Mouse (Mus musculus) ES-E14 (cell line): ENCODE data around the gene Smim11. TPM values are rescaled to one million over a fixed set of nuclear protein-coding genes. Genes with fewer than 3 reads are reported as not detected.

Experiments used
- DNase-seq: peaks from one replicate; pipeline ENCODE4 v3.0.0-alpha.2; 2013; ENCODE audit warnings: low read depth, low spot score
- H3K27ac ChIP-seq: 2 replicates; pipeline ENCODE4 v1.5.1; 2012; ENCODE audit warnings: low read depth, mild to moderate bottlenecking, low read length, moderate library complexity, mixed read lengths; ENCODE audit not compliant: poor library complexity, insufficient read depth, severe bottlenecking
- H3K36me3 ChIP-seq: 2 replicates; pipeline ENCODE4 v1.6.1; 2012; ENCODE audit warnings: mild to moderate bottlenecking, low read length, moderate library complexity, mixed read lengths; ENCODE audit not compliant: control insufficient read depth, poor library complexity, insufficient read depth, severe bottlenecking
- H3K4me1 ChIP-seq, 2 experiments: fragments of 150-350 bp in 1 of 2; sonication (generic) in 1 of 2; 2 replicates each; pipeline ENCODE4 v1.6.1; 2012; ENCODE audit warnings: low read length in 2 of 2, mild to moderate bottlenecking in 1 of 2, mixed read lengths in 1 of 2; ENCODE audit not compliant: control insufficient read depth in 2 of 2, insufficient read depth in 2 of 2, poor library complexity in 1 of 2
- H3K4me3 ChIP-seq, 2 experiments: fragments of 150-350 bp in 1 of 2; sonication (generic) in 1 of 2; 2 replicates each; pipeline ENCODE4 v1.5.1; 2012; ENCODE audit warnings: low read length in 2 of 2, low read depth in 1 of 2, mild to moderate bottlenecking in 1 of 2, mixed read lengths in 1 of 2; ENCODE audit not compliant: insufficient read depth in 1 of 2, poor library complexity in 1 of 2, severe bottlenecking in 1 of 2
- H3K9ac ChIP-seq: 2 replicates; pipeline ENCODE4 v1.6.1; 2012; ENCODE audit warnings: low read depth, mild to moderate bottlenecking, low read length, mixed read lengths; ENCODE audit not compliant: poor library complexity, insufficient read depth, severe bottlenecking
- H3K9me3 ChIP-seq: fragments of 150-350 bp; sonication (generic); 2 replicates; pipeline ENCODE4 v1.6.1; 2012; ENCODE audit warnings: low read depth, mild to moderate bottlenecking, low read length; ENCODE audit not compliant: control insufficient read depth, insufficient read depth
- CHD2 ChIP-seq: IDR thresholded peaks from 2 replicates; pipeline ENCODE4 v1.6.1; 2014; ENCODE audit warnings: mild to moderate bottlenecking, low read depth, low read length, inconsistent platforms
- HCFC1 ChIP-seq: IDR thresholded peaks from 2 replicates; pipeline ENCODE4 v1.6.1; 2012; ENCODE audit warnings: low read length, inconsistent platforms, borderline replicate concordance; ENCODE audit not compliant: insufficient read depth
- MAFK ChIP-seq: IDR thresholded peaks from 2 replicates; pipeline ENCODE4 v1.6.1; 2014; ENCODE audit warnings: mild to moderate bottlenecking, low read depth, low read length, inconsistent platforms; ENCODE audit not compliant: insufficient read depth
- ZC3H11A ChIP-seq: IDR thresholded peaks from 2 replicates; pipeline ENCODE4 v1.6.1; 2012; ENCODE audit warnings: low read depth, mild to moderate bottlenecking, inconsistent platforms, low read length, borderline replicate concordance
- ZNF384 ChIP-seq: IDR thresholded peaks from 2 replicates; pipeline ENCODE4 v1.6.1; 2012; ENCODE audit warnings: low read depth, low read length, inconsistent platforms
- in situ Hi-C, 2 experiments: fragments of 600-800 bp; cut with MboI; formaldehyde crosslinking; loops; one replicate each; pipeline ENCODE4 v1.15.1; 2025; ENCODE audit warnings: low sequenced_read_pairs in 2 of 2, inconsistent platforms in 1 of 2; ENCODE audit not compliant: unreplicated experiment in 2 of 2
- total RNA-seq: library from RNA; depleted of rRNA; stranded (reverse); fragments of 300-350 nt; gene quantifications from 2 replicates; pipeline ENCODE4 v1.2.3, GENCODE M21; 2012

Smim11 gene
- total RNA-seq, 1 experiment: 34.1 TPM

- no peak for TF ChIP-seq CHD2
- no peak for TF ChIP-seq ZNF384
- TF ChIP-seq HCFC1: no peak
- no peak for TF ChIP-seq ZC3H11A
- TF ChIP-seq MAFK: no peak
- Histone ChIP-seq H3K4me3 (peak overlapping the region; percentile 59 to 72), H3K27ac (no peak overlapping the region), H3K4me1 (peaks cover 3 to 5% of the 10 kb centered on the region in 2 experiments; a peak in 2 of 4 replicates), H3K36me3 (no peaks in the 10 kb centered on the region), H3K9ac (peak overlapping the region; percentile 63), H3K9me3 (no peaks in the 10 kb centered on the region)
- in situ Hi-C loops: no loop called here
- no peak for DNase-seq
These were observed 323 bp downstream of the Smim11 start for GRCm38 (mm10) chr16:92301412-92301806.

- in situ Hi-C loops: no loop called here
- DNase-seq: no peak
- TF ChIP-seq MAFK (no peak), ZC3H11A (no peak), CHD2 (no peak), HCFC1 (no peak), ZNF384 (no peak)
These were observed 903 bp downstream of the Smim11 start for GRCm38 (mm10) chr16:92301989-92302388.

GRCm38 (mm10) chr16:92302506-92302905 lies 1.4 kb downstream of the Smim11 start:
- Histone ChIP-seq H3K9ac (no peak overlapping the region), H3K4me3 (no peak overlapping the region), H3K36me3 (no peaks in the 10 kb centered on the region), H3K9me3 (no peaks in the 10 kb centered on the region), H3K4me1 (peaks cover 3 to 5% of the 10 kb centered on the region in 2 experiments; a peak in 2 of 4 replicates), H3K27ac (no peak overlapping the region)
- in situ Hi-C loops: no loop called here
- no peak for DNase-seq
- TF ChIP-seq MAFK (no peak), ZC3H11A (no peak), HCFC1 (no peak), ZNF384 (no peak), CHD2 (no peak)

More at GRCm38 (mm10) chr16:92301989-92302388, 903 bp downstream of the Smim11 start:
- Histone ChIP-seq H3K9me3 (no peaks in the 10 kb centered on the region), H3K36me3 (no peaks in the 10 kb centered on the region), H3K27ac (no peak overlapping the region), H3K9ac (no peak overlapping the region), H3K4me3 (peak overlapping the region; percentile 59 to 72; a peak in 3 of 4 replicates), H3K4me1 (peaks cover 3 to 5% of the 10 kb centered on the region in 2 experiments; a peak in 2 of 4 replicates)

GRCm38 (mm10) chr16:92305519-92305918 lies 4.4 kb downstream of the Smim11 start:
- peaks cover 3 to 5% of the 10 kb centered on the region in 2 experiments; a peak in 2 of 4 replicates for H3K4me1 ChIP-seq
- in situ Hi-C loops: no loop called here
- H3K4me3 ChIP-seq: no peak overlapping the region
- H3K27ac ChIP-seq: no peak overlapping the region
- DNase-seq: peak; percentile 35
- TF ChIP-seq ZC3H11A (no peak), ZNF384 (no peak), HCFC1 (no peak), CHD2 (no peak), MAFK (no peak)
- no peaks in the 10 kb centered on the region for H3K36me3 ChIP-seq
- H3K9me3 ChIP-seq: no peaks in the 10 kb centered on the region
- no peak overlapping the region for H3K9ac ChIP-seq

- DNase-seq: no peak
- TF ChIP-seq CHD2: no peak
- TF ChIP-seq HCFC1: no peak
- no peak for TF ChIP-seq ZNF384
- TF ChIP-seq ZC3H11A: no peak
- no peak for TF ChIP-seq MAFK
- no peaks in the 10 kb centered on the region for H3K9me3 ChIP-seq
- H3K9ac ChIP-seq: no peak overlapping the region
- in situ Hi-C loops: no loop called here
- no peak overlapping the region for H3K27ac ChIP-seq
- H3K4me1 ChIP-seq: no peaks in the 10 kb centered on the region
- no peaks in the 10 kb centered on the region for H3K36me3 ChIP-seq
- no peak overlapping the region for H3K4me3 ChIP-seq
These were observed 6.9 kb downstream of the Smim11 start for GRCm38 (mm10) chr16:92307947-92308346.
